Mouse (Mus musculus) T-helper 2 cell (primary cell): ENCODE measurements around the gene Stoml3.

ENCODE experiments used
- in situ Hi-C: fragments of 300-600 bp; cut with MboI, MseI; formaldehyde crosslinking; loops from one replicate; pipeline ENCODE4 v1.15.1; 2025; ENCODE audit warnings: high pct_unique_total_duplicates

The Stoml3 gene

GRCm38 (mm10) chr3:53475889-53476288 is 12.6 kb upstream of the Stoml3 start:
- in situ Hi-C loops: loop anchor here (25.0 kb wide), 1 partner anchor 386 kb away; the partner anchor contains the start of gene Ufm1

GRCm38 (mm10) chr3:53477468-53477867 is 11.0 kb upstream of the Stoml3 start:
- in situ Hi-C loops: loop anchor here (25.0 kb wide), 1 partner anchor 385 kb away; the partner anchor contains the start of gene Ufm1

GRCm38 (mm10) chr3:53478419-53479046 is 9.9 kb upstream of the Stoml3 start:
- in situ Hi-C loops: loop anchor here (25.0 kb wide), 1 partner anchor 384 kb away; the partner anchor contains the start of gene Ufm1

- in situ Hi-C loops: loop anchor here (25.0 kb wide), 1 partner anchor 379 kb away; the partner anchor contains the start of gene Ufm1
Measured at GRCm38 (mm10) chr3:53483414-53484059, 4.9 kb upstream of the Stoml3 start.

GRCm38 (mm10) chr3:53486561-53486960 is 1.9 kb upstream of the Stoml3 start:
- in situ Hi-C loops: loop anchor here (25.0 kb wide), 1 partner anchor 376 kb away; the partner anchor contains the start of gene Ufm1

- in situ Hi-C loops: loop anchor here (25.0 kb wide), 1 partner anchor 375 kb away; the partner anchor contains the start of gene Ufm1
Measured at GRCm38 (mm10) chr3:53486996-53487576, 1.4 kb upstream of the Stoml3 start.

- in situ Hi-C loops: loop anchor here (25.0 kb wide), 1 partner anchor 364 kb away; the partner anchor contains the start of gene Ufm1
Measured at GRCm38 (mm10) chr3:53498351-53498905, 10.0 kb downstream of the Stoml3 start.

GRCm38 (mm10) chr3:53502428-53502827 is 14.0 kb downstream of the Stoml3 start:
- in situ Hi-C loops: no loop called here

GRCm38 (mm10) chr3:53513096-53513495 is 24.6 kb downstream of the Stoml3 start:
- in situ Hi-C loops: no loop called here

GRCm38 (mm10) chr3:53514221-53515065 is 26.0 kb downstream of the Stoml3 start:
- in situ Hi-C loops: no loop called here

- in situ Hi-C loops: no loop called here
Measured at GRCm38 (mm10) chr3:53522794-53523193, 34.3 kb downstream of the Stoml3 start.

GRCm38 (mm10) chr3:53525737-53526136 is 37.3 kb downstream of the Stoml3 start:
- in situ Hi-C loops: no loop called here

GRCm38 (mm10) chr3:53530305-53530704 is 41.9 kb downstream of the Stoml3 start:
- in situ Hi-C loops: no loop called here

GRCm38 (mm10) chr3:53532091-53532490 is 43.6 kb downstream of the Stoml3 start:
- in situ Hi-C loops: no loop called here

- in situ Hi-C loops: no loop called here
Measured at GRCm38 (mm10) chr3:53552691-53553090, 64.2 kb downstream of the Stoml3 start.

GRCm38 (mm10) chr3:53555031-53555952 is 66.8 kb downstream of the Stoml3 start:
- in situ Hi-C loops: no loop called here

GRCm38 (mm10) chr3:53557388-53558214 is 69.1 kb downstream of the Stoml3 start:
- in situ Hi-C loops: no loop called here
